19 mouse cellular contexts compared by ENCODE assay signal in genomic region chr6:72392341-72392740, GRCm38 (mm10). TPM values are rescaled to one million over a fixed set of nuclear protein-coding genes. Genes with fewer than 3 reads are reported as not detected.
DNase-seq lines count a peak whose midpoint lies in the region; ATAC-seq lines count a peak whose summit lies in the region.
"Had no signal": no experiment of that assay in that cellular context is flagged by ENCODE, and none has a peak within 500 bp of the region (broad histone marks: within the 10 kb centered on the region; RNA-seq: fewer than 3 reads in every experiment).

No protein-coding gene starts in this region.

- H3K4me2 ChIP-seq in heart, embryonic 12.5 days, result no peak overlapping the region
- no peak overlapping the region for H3K4me2 ChIP-seq in kidney, embryonic 15.5 days
- H3K4me2 ChIP-seq in liver, embryonic 13.5 days, result peak overlapping the region; percentile 93
- H3K4me2 ChIP-seq: embryonic facial prominence, embryonic 12.5 days; limb, embryonic 15.5 days had no signal

- no peak overlapping the region for H3K4me3 ChIP-seq in heart, embryonic 12.5 days
- H3K4me3 ChIP-seq in heart, embryonic 10.5 days, result no peak overlapping the region
- H3K4me3 ChIP-seq in kidney, embryonic 15.5 days (replicated peaks), result no peak overlapping the region
- H3K4me3 ChIP-seq in liver, embryonic 13.5 days (replicated peaks), result peak overlapping the region; percentile 84
- H3K4me3 ChIP-seq: embryonic facial prominence, embryonic 12.5 days; limb, embryonic 15.5 days; midbrain, embryonic 10.5 days had no signal

- peaks cover 31% of the 10 kb centered on the region for H3K4me1 ChIP-seq in heart, embryonic 12.5 days (replicated peaks)
- peaks cover 39% of the 10 kb centered on the region for H3K4me1 ChIP-seq in heart, embryonic 10.5 days
- H3K4me1 ChIP-seq in kidney, embryonic 15.5 days, result peaks cover 43% of the 10 kb centered on the region
- H3K4me1 ChIP-seq in liver, embryonic 13.5 days (replicated peaks), result peaks cover 71% of the 10 kb centered on the region

- H3K9ac ChIP-seq in heart, embryonic 12.5 days, result no peak overlapping the region
- H3K9ac ChIP-seq in kidney, embryonic 15.5 days, result no peak overlapping the region
- peak overlapping the region; percentile 98; the same call in 1 of the 2 replicates for H3K9ac ChIP-seq in liver, embryonic 13.5 days
- H3K9ac ChIP-seq: embryonic facial prominence, embryonic 12.5 days; limb, embryonic 15.5 days had no signal

- no peak for ATAC-seq in heart, embryonic 12.5 days (ENCODE audit: insufficient number of reproducible peaks, low FRiP score)
- no peak for ATAC-seq in kidney, embryonic 15.5 days (replicated peaks; ENCODE audit: low FRiP score)
- no peak for ATAC-seq in liver, embryonic 13.5 days (ENCODE audit: low read depth)
- ATAC-seq: CD4-positive, CD25-positive, alpha-beta regulatory T cell, adult 4 months; forebrain, embryonic 16.5 days; hindbrain, embryonic 16.5 days had no signal

- no peaks in the 10 kb centered on the region for H3K27me3 ChIP-seq in heart, embryonic 12.5 days (replicated peaks)
- H3K27me3 ChIP-seq in heart, embryonic 10.5 days (ENCODE audit: insufficient read depth, poor library complexity, severe bottlenecking), result no peaks in the 10 kb centered on the region
- no peaks in the 10 kb centered on the region for H3K27me3 ChIP-seq in kidney, embryonic 15.5 days
- no peaks in the 10 kb centered on the region for H3K27me3 ChIP-seq in liver, embryonic 13.5 days
- H3K27me3 ChIP-seq: embryonic facial prominence, embryonic 12.5 days; limb, embryonic 15.5 days had no signal

- H3K27ac ChIP-seq in heart, embryonic 12.5 days (ENCODE audit: poor library complexity, severe bottlenecking), result peak overlapping the region; percentile 52; the same call in 1 of the 2 replicates
- no peak overlapping the region for H3K27ac ChIP-seq in heart, embryonic 10.5 days
- peak overlapping the region; percentile 96 for H3K27ac ChIP-seq in kidney, embryonic 15.5 days
- H3K27ac ChIP-seq in liver, embryonic 13.5 days, result peak overlapping the region; percentile 100
- H3K27ac ChIP-seq: embryonic facial prominence, embryonic 12.5 days; limb, embryonic 15.5 days; midbrain, embryonic 10.5 days had no signal

- 87% methylated on average over 5 of the region's 5 CpGs for WGBS in heart, embryonic 12.5 days
- WGBS in heart, embryonic 10.5 days, result 89% methylated on average over 5 of the region's 5 CpGs
- 94% methylated on average over 5 of the region's 5 CpGs for WGBS in kidney, embryonic 15.5 days
- 85% methylated on average over 5 of the region's 5 CpGs for WGBS in liver, embryonic 13.5 days (ENCODE audit: insufficient replicate concordance)

- no peak for DNase-seq in heart, embryonic 10.5 days (ENCODE audit: low spot score)
- no peak for DNase-seq in kidney, postnatal 4 days
- DNase-seq in ES-CJ7 (ENCODE audit: low read depth, low spot score), result peak; percentile 65
- DNase-seq in liver, embryonic 13.5 days, result no peak
- DNase-seq in cerebellum, postnatal 36 days, result no peak
- DNase-seq in spleen, adult 12 weeks (ENCODE audit: low spot score), result no peak
- DNase-seq: adrenal gland, adult 2 months; cerebellum, adult 2 months; gastrocnemius, postnatal 36 days; kidney, adult 9 months; right cerebral cortex, postnatal 25 days had no signal

- no peaks in the 10 kb centered on the region for H3K9me3 ChIP-seq in heart, embryonic 12.5 days (replicated peaks)
- H3K9me3 ChIP-seq in heart, embryonic 10.5 days, result no peaks in the 10 kb centered on the region
- no peaks in the 10 kb centered on the region for H3K9me3 ChIP-seq in kidney, embryonic 15.5 days (replicated peaks)
- H3K9me3 ChIP-seq in liver, embryonic 13.5 days (replicated peaks), result no peaks in the 10 kb centered on the region
- H3K9me3 ChIP-seq: embryonic facial prominence, embryonic 12.5 days; limb, embryonic 15.5 days; midbrain, embryonic 10.5 days had no signal

- peaks cover 17% of the 10 kb centered on the region for H3K36me3 ChIP-seq in heart, embryonic 12.5 days
- H3K36me3 ChIP-seq in heart, embryonic 10.5 days, result peaks cover 7% of the 10 kb centered on the region; the same call in 1 of the 2 replicates
- H3K36me3 ChIP-seq in kidney, embryonic 15.5 days, result peaks cover 6% of the 10 kb centered on the region; the same call in 1 of the 2 replicates
- H3K36me3 ChIP-seq in liver, embryonic 13.5 days, result peaks cover 37% of the 10 kb centered on the region
- H3K36me3 ChIP-seq: embryonic facial prominence, embryonic 12.5 days; limb, embryonic 15.5 days; midbrain, embryonic 10.5 days had no signal

RNA-seq across cellular contexts. Expression of gene Vamp8, which starts 1.8 kb away (rescaled TPM):
- 111 and 112 TPM in 2 replicates for polyA plus RNA-seq in heart, embryonic 12.5 days (2016; fragmentation: Nextera tagmentation; extraction: Ambion mirVana)
- 130 and 137 TPM in 2 replicates for polyA plus RNA-seq in heart, embryonic 10.5 days (2016; fragmentation: Nextera tagmentation; extraction: Ambion mirVana)
- 146 and 150 TPM in 2 replicates for polyA plus RNA-seq in kidney, embryonic 15.5 days (2015; fragmentation: Nextera tagmentation; extraction: Ambion mirVana)
- 249 and 260 TPM in 2 replicates for polyA plus RNA-seq in liver, embryonic 13.5 days (2015; fragmentation: Nextera tagmentation; extraction: Ambion mirVana)

RNA-seq across cellular contexts. Expression of gene Vamp5, which starts 12.1 kb away (rescaled TPM):
- polyA plus RNA-seq in heart, embryonic 12.5 days (2016; fragmentation: Nextera tagmentation; extraction: Ambion mirVana), result 48.3 and 52.1 TPM in 2 replicates
- 40.5 and 44.7 TPM in 2 replicates for polyA plus RNA-seq in heart, embryonic 10.5 days (2016; fragmentation: Nextera tagmentation; extraction: Ambion mirVana)
- polyA plus RNA-seq in kidney, embryonic 15.5 days (2015; fragmentation: Nextera tagmentation; extraction: Ambion mirVana), result 35.0 and 40.7 TPM in 2 replicates
- 99.0 and 99.7 TPM in 2 replicates for polyA plus RNA-seq in liver, embryonic 13.5 days (2015; fragmentation: Nextera tagmentation; extraction: Ambion mirVana)

RNA-seq across cellular contexts. Expression of gene Ggcx, which starts 21.8 kb away (rescaled TPM):
- polyA plus RNA-seq in heart, embryonic 12.5 days (2016; fragmentation: Nextera tagmentation; extraction: Ambion mirVana), result 33.8 and 38.7 TPM in 2 replicates
- polyA plus RNA-seq in heart, embryonic 10.5 days (2016; fragmentation: Nextera tagmentation; extraction: Ambion mirVana), result 28.6 and 29.2 TPM in 2 replicates
- 32.5 and 36.0 TPM in 2 replicates for polyA plus RNA-seq in kidney, embryonic 15.5 days (2015; fragmentation: Nextera tagmentation; extraction: Ambion mirVana)
- polyA plus RNA-seq in liver, embryonic 13.5 days (2015; fragmentation: Nextera tagmentation; extraction: Ambion mirVana), result 15.8 and 21.9 TPM in 2 replicates

RNA-seq across cellular contexts. Expression of gene Rnf181, which starts 25.6 kb away (rescaled TPM):
- 90.0 and 92.9 TPM in 2 replicates for polyA plus RNA-seq in heart, embryonic 12.5 days (2016; fragmentation: Nextera tagmentation; extraction: Ambion mirVana)
- 119 and 127 TPM in 2 replicates for polyA plus RNA-seq in heart, embryonic 10.5 days (2016; fragmentation: Nextera tagmentation; extraction: Ambion mirVana)
- 116 and 130 TPM in 2 replicates for polyA plus RNA-seq in kidney, embryonic 15.5 days (2015; fragmentation: Nextera tagmentation; extraction: Ambion mirVana)
- 76.9 and 82.6 TPM in 2 replicates for polyA plus RNA-seq in liver, embryonic 13.5 days (2015; fragmentation: Nextera tagmentation; extraction: Ambion mirVana)

RNA-seq across cellular contexts. Expression of gene Tmem150a, which starts 37.1 kb away (rescaled TPM):
- polyA plus RNA-seq in heart, embryonic 12.5 days (2016; fragmentation: Nextera tagmentation; extraction: Ambion mirVana), result 13.3 and 13.5 TPM in 2 replicates
- 15.7 and 24.9 TPM in 2 replicates for polyA plus RNA-seq in heart, embryonic 10.5 days (2016; fragmentation: Nextera tagmentation; extraction: Ambion mirVana)
- polyA plus RNA-seq in kidney, embryonic 15.5 days (2015; fragmentation: Nextera tagmentation; extraction: Ambion mirVana), result 24.0 and 26.7 TPM in 2 replicates
- 32.5 and 37.9 TPM in 2 replicates for polyA plus RNA-seq in liver, embryonic 13.5 days (2015; fragmentation: Nextera tagmentation; extraction: Ambion mirVana)
